Mouse (Mus musculus) G1E (cell line): ENCODE measurements around the gene Ces1d.

Experiments
- CTCF ChIP-seq: IDR thresholded peaks from 2 replicates; pipeline ENCODE4 v1.5.1; 2012; ENCODE audit warnings: low read depth, low read length, inconsistent platforms, mixed read lengths
- POLR2AphosphoS5 ChIP-seq: IDR thresholded peaks from 2 replicates; pipeline ENCODE4 v1.6.1; 2012; ENCODE audit warnings: low read depth, low read length, inconsistent platforms; ENCODE audit not compliant: insufficient replicate concordance
- TAL1 ChIP-seq: conservative IDR thresholded peaks from 2 replicates; pipeline ENCODE4 v1.6.1; 2012; ENCODE audit warnings: low read depth, low read length, inconsistent platforms, mixed read lengths

- no peak for TF ChIP-seq CTCF
- no peak for TF ChIP-seq TAL1
- TF ChIP-seq POLR2AphosphoS5, result no peak
These were observed 65.4 kb downstream of the Ces1d start for GRCm38 (mm10) chr8:93132196-93132595.
